Mouse (Mus musculus): Measurements from ENCODE around the gene Rras.
A peak's percentile ranks its signal among the peaks of the same experiment; 100 is the strongest.

Gene Rras

GRCm38 (mm10) chr7:45025601-45026220 is 8.0 kb downstream of the Rras start:
- no peak for DNase-seq (ENCODE audit: low spot score in 2 of 2)

GRCm38 (mm10) chr7:45026256-45026655 is 8.5 kb downstream of the Rras start:
- no peak for DNase-seq (ENCODE audit: low spot score in 2 of 2)

GRCm38 (mm10) chr7:45027761-45028160 is 10.0 kb downstream of the Rras start:
- DNase-seq (ENCODE audit: low spot score in 2 of 2), result no peak

- no peak for DNase-seq (ENCODE audit: low spot score in 2 of 2)
Measured at GRCm38 (mm10) chr7:45028351-45028750, 10.6 kb downstream of the Rras start.

GRCm38 (mm10) chr7:45029995-45030394 is 12.2 kb downstream of the Rras start:
- DNase-seq (ENCODE audit: low spot score in 2 of 2), result no peak

GRCm38 (mm10) chr7:45030857-45031256 is 13.1 kb downstream of the Rras start:
- no peak for DNase-seq (ENCODE audit: low spot score in 2 of 2)

- DNase-seq (ENCODE audit: low spot score in 2 of 2), result no peak
Measured at GRCm38 (mm10) chr7:45033722-45034359, 16.1 kb downstream of the Rras start.

- DNase-seq (ENCODE audit: low spot score in 2 of 2), result no peak
Measured at GRCm38 (mm10) chr7:45035631-45036030, 17.9 kb downstream of the Rras start.

- no peak for DNase-seq (ENCODE audit: low spot score in 2 of 2)
Measured at GRCm38 (mm10) chr7:45036702-45037101, 18.9 kb downstream of the Rras start.

- DNase-seq (ENCODE audit: low spot score in 2 of 2), result peak; percentile 63 to 85
Measured at GRCm38 (mm10) chr7:45037720-45038361, 20.1 kb downstream of the Rras start.

- no peak for DNase-seq (ENCODE audit: low spot score in 2 of 2)
Measured at GRCm38 (mm10) chr7:45038411-45038810, 20.6 kb downstream of the Rras start.

GRCm38 (mm10) chr7:45040851-45041250 is 23.1 kb downstream of the Rras start:
- no peak for DNase-seq (ENCODE audit: low spot score in 2 of 2)

GRCm38 (mm10) chr7:45043307-45043706 is 25.5 kb downstream of the Rras start:
- DNase-seq (ENCODE audit: low spot score in 2 of 2), result no peak

GRCm38 (mm10) chr7:45045741-45046140 is 28.0 kb downstream of the Rras start:
- no peak for DNase-seq (ENCODE audit: low spot score in 2 of 2)

GRCm38 (mm10) chr7:45046853-45047350 is 29.1 kb downstream of the Rras start:
- DNase-seq (ENCODE audit: low spot score in 2 of 2), result no peak

GRCm38 (mm10) chr7:45047491-45047890 is 29.7 kb downstream of the Rras start:
- no peak for DNase-seq (ENCODE audit: low spot score in 2 of 2)

- no peak for DNase-seq (ENCODE audit: low spot score in 2 of 2)
Measured at GRCm38 (mm10) chr7:45048001-45048890, 30.5 kb downstream of the Rras start.

- no peak for DNase-seq (ENCODE audit: low spot score in 2 of 2)
Measured at GRCm38 (mm10) chr7:45048923-45049657, 31.3 kb downstream of the Rras start.

GRCm38 (mm10) chr7:45050945-45051600 is 33.3 kb downstream of the Rras start:
- peak in 1 of 2 experiments; percentile 66 for DNase-seq (ENCODE audit: low spot score in 2 of 2)

GRCm38 (mm10) chr7:45051601-45051974 is 33.8 kb downstream of the Rras start:
- DNase-seq (ENCODE audit: low spot score in 2 of 2), result no peak
